Mouse (Mus musculus) gonadal fat pad, adult 2 months (tissue): Measurements from ENCODE around the gene Slc26a5. TPM values are rescaled to one million over a fixed set of nuclear protein-coding genes. Genes with fewer than 3 reads are reported as not detected.

Source experiments
- DNase-seq: peaks from one replicate; pipeline ENCODE4 v3.0.0-alpha.2; 2012; ENCODE audit warnings: low read depth
- polyA plus RNA-seq: library from polyadenylated mRNA; depleted of rRNA; stranded (reverse); fragments of >200 nt; gene quantifications from 2 replicates; pipeline ENCODE4 v1.2.3, GENCODE M21; 2012; rRNA removed

Gene Slc26a5
- not detected in 2 replicates for polyA plus RNA-seq

GRCm38 (mm10) chr5:21865346-21866107, at the start of gene Slc26a5:
TSS of gene Slc26a5 (minus strand) at chr5:21865604.
- DNase-seq = no peak

GRCm38 (mm10) chr5:21914776-21915175, 49.4 kb upstream of the Slc26a5 start:
- no peak for DNase-seq

DNA sequence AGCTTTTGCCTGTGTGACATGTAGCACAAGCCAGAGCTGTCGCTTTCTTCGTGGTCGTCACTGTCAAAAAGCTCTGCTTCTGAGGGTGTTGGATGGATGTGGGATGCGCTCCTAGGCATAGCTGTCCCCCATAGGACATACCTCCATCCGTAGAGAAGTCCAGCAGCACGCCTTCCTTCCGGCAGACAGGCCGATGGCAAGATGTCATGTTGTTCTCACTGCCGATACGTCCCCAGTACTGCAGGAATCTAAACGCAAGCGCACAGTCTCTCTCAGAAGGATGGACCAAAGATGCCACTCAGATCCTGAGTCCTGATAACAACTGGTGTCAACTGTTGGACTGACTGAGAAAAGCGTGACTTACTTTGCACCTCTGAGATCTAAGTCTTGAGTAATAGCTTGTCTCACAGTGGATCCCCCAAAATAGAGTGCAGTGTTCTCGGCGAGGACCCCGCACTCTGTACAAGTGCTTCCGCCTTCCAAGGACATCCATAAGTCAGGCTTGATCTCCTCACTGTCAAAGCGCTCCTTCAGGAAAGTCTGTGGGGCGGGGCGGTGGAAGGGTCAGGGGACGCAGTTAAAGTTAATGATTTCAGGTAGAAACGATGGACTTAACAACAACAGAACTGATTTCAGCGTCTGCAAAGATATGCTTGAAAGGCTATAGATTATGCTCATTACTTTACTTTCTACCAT, 47.6 kb upstream of the Slc26a5 start:
- DNase-seq = no peak

DNA sequence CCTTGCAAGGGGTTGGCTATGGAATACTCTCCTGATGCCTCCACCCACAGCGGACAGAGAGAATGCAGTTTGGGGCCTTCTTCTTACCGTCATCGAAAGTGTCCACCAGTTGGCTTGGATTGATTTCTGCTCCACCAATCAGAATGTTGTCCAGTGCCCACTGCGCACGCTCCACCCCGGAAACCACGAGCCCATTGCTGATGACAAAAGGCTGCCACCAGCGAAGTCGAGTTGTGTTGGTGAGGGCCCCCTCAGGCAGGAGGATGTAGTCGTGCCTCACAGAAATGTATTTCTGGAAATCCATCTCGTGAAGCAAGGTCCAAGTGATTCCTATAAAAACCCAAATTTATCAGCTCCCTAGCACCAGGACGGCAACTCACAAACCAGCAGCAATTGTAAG, 45.3 kb upstream of the Slc26a5 start:
- DNase-seq = no peak

DNA sequence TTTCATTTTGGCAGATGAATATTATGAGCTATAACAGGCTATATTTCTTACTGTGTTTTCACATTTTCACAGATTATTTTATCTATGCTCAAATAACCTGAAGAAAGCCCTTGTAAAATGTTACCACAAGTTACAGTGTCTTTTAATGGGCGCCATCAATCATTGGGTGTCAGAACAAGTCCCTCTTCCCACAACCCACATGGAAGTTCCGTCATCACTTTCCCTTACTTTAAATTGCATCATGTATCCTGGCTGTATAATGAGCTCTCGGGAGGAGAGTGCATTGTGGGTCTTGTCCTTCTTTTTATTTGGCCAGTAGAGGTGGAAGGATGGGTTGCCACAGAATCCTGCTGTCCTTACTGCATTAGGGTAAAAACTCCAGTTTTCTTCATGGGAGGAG, 44.3 kb upstream of the Slc26a5 start:
- DNase-seq = no peak

DNA sequence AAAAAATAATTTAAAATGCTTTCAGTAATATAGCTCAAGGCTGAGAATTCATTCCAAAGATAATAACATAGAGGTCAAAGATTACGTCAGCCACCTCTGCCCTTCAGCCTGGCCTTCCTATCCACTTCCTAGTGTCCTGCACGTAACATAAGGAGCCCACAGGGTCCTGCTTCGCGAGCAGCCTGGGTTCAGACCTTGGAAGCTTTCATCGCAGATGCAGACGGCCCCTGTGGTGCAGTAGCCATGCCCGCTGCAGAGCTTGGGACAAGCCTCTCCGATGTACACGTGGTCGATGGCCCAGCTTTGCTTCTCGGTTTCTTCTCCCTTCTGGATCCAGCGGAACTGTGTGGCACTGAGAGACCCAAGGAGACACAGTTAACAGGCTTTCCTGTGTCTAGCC, 36.0 kb upstream of the Slc26a5 start:
- DNase-seq = no peak

- no peak for DNase-seq
Measured at GRCm38 (mm10) chr5:21900891-21901290, 35.5 kb upstream of the Slc26a5 start.

DNA sequence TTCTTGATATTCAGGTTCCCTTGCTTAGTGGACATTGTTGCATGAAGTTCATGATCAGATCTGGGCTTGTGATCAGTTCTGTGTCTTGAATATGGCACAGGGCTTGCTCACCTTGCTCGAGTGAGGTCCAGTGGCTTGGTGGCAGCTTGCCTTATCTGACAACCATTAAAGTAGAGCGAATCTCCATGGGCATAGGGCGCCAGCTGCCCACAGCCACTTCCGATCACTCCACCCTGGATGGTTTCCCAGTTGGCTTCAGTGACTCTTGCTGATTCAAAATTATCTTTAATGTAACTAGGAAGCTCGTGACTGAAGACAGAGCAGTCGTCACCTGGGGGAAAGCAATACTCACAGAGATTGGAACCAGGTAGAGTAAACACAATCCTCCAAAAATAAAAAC, 33.5 kb upstream of the Slc26a5 start:
- no peak for DNase-seq

DNA sequence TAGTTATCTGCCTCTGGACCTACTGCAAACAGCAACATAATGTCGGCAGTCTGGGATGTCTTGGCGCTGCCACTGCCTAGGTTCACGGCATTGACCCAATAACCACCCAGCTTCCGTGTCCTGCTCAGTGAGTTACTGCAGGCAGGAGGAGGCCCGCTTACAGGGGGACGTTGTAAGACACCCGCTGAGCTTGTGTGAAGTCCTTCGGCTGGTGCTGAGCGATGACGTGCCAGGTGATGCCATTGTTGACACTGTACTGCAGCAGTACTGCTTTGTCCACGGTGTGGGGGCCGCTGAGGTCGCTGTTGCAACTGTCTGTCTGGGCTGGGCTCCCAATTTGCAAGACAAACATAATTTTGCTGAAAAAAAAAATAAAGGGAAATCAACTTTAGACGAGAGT, 31.2 kb upstream of the Slc26a5 start:
- DNase-seq = no peak

- no peak for DNase-seq
Measured at GRCm38 (mm10) chr5:21894168-21894567, 28.8 kb upstream of the Slc26a5 start.

DNA sequence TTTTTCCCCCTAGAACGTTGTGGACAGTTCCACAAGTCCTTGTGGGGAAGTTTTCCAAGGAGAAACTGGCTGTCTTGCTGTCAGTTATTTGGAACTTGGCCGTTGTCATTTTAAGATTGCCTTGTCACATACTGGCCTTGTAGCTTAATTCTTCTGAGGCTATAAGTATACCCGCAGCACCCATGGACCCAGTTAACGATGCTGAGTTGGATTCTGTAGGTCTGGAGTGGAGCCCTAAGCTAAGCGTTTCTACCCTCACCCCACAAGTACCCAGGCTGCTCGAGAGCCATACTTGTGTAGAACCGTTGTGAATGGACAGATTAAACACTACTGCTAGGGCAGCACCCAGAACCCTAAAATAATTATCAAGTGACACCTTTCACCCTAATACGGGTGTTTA, 1.3 kb upstream of the Slc26a5 start:
- DNase-seq = no peak

DNA sequence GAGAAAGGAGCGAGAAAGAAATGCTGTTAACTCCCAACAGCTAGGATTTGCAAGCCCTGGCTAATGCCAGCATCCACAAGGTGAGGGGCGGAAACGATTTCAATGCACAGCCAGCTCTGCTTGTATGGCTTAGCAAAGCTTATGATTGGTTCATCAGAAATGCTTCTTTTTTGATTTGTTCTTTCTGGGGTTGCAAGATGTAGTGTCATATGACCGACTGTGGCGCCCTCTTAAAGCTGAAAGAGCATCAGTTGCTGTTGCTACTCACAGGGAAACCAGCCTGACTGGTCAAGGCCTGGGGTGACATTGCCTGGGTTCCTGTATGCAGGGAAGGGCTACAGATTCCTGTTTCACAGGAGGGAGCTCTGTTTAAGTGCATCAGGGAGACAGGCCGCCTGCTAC, 908 bp upstream of the Slc26a5 start:
- DNase-seq = no peak

- DNase-seq = no peak
Measured at GRCm38 (mm10) chr5:21858653-21859052, 6.8 kb downstream of the Slc26a5 start.

DNA sequence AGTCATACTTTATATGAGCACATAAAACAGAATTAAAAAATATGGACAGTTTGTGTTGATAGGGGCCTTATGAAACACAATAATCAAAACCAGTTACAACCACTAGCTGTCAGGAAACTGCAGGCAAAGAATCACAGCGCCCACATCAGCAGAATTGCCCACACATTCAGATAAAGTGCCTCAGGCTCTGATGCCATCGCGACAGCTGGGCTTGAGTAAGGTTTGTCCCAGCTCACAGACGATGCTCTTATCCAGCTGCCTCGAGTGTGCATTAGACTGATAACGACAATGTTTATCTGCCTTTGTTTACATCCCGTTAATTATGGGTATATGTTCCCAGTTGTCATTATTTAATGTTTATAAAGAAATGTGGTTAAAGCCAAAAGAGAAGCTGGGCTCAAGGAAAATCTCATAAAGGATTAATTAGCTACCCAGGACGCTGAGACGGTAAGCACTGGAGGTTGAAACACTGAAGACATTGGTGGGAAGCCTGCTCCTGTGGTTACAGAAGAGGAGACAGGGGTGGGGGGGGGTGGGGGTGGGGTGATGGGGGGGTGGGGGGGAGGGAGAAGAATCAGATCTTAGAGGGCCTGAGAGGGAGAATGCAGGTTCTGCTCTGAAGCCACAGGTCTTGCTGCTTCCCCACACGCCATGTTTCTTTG, 13.6 kb downstream of the Slc26a5 start:
- no peak for DNase-seq

DNA sequence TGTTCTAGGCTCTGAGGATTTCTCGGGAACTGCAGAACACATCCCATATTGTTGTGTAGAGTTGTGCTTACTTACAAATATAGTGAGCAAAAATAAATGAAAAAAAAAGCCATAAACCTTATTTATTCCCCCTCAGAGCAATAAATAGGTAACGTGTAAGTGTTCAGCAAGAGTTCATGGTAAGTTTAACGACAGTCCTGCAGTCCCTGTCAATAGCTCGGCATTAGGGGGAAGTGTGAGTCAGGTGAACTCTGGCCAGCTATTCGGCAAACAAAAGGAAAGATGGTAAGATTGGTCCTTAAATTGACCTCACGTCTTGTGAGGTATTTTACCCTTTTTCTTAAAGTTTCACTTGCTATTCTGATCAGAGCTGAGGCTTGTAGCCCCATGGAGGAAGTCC, 18.0 kb downstream of the Slc26a5 start:
- no peak for DNase-seq

DNA sequence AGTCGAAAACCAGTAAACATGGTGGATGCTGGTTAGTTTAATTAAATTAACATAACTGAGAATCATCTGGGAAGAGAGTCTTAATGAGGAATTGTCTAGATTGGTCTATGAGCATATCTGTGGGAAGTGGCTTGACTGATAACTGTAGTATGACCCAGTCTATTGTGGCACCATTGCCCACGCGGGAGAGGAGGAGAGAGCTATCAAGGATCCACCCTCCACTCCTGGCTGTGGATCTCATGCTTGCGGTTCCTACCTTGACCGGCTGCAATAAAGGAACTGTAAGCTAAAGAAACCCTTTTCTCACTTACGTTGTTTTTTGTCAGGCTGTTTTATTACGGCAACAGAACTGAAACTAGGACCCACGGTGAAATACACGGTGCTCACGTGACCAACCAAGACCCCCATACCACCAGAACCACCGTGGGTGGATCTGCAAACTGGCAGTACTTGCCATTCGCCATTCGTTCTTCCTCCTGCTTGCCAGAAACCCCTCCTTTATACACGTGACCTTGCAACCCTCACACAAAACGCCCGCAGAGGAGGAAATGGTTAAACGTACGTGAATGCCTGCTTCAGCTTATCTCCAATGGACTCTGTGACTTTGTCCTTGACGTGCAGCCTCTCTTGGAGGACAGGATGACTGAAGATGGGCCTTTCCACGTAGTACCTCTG, 18.7 kb downstream of the Slc26a5 start:
- no peak for DNase-seq

DNA sequence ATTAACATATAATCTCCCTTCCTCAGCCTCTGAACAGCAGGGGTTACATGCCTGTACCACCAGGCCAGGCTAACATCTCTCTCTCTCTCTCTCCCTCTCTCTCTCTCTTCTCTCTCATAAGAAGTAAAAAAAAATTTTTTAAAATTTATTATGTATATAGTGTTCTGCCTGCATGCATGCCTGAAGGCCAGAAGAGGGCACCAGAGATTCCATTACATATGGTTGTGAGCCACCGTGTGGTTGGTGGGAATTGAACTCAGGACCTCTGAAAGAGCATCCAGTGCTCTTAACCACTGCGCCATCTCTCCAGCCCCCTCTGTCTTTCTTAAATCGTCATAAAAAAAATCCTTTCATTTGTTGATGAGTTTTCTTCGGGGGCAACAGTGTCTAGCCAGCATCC, 20.7 kb downstream of the Slc26a5 start:
- DNase-seq = no peak

DNA sequence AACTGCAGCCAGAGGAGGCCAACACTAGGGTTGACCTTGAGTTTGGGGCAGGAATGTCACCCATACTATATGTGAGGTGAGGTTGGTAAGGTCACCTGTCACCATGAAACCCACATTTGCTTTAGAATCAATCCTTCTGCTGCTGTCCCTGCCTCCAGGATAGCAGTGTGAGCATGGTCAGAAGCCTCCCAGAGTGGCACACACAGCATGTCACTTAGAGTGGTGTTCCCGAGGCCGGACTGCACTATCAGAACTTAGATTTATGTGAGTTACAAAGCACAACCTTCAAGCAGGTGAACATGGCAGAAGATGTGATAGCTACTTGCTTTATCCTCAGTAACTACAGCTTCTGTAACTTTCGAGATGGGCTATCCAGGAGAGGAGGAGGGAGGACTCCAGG, 33.6 kb downstream of the Slc26a5 start:
- no peak for DNase-seq

GRCm38 (mm10) chr5:21828855-21829254, 36.5 kb downstream of the Slc26a5 start:
- no peak for DNase-seq

DNA sequence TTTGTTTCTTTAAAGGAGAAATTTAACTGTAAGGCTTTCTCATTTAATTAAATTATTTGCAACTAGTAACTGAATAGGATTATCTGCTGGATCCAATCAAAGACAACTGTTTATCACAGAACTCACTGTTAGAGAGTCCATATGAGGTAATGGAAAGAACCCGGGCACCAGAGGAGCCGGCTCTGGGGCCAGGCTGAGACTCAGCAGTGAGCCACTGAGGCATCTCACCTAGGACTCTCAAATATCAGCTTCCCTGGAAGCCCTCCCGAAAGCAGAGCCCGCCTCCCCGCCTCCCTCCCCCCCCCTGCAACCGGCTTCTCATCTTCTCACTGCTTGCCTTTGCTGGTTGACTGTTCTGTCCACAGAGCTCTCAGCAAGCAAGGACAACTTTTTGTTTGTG, 37.8 kb downstream of the Slc26a5 start:
- DNase-seq = no peak

- DNase-seq = no peak
Measured at GRCm38 (mm10) chr5:21826370-21826769, 39.0 kb downstream of the Slc26a5 start.

GRCm38 (mm10) chr5:21813994-21814393, 51.4 kb downstream of the Slc26a5 start:
- DNase-seq = no peak
